In the genomic region with DNA sequence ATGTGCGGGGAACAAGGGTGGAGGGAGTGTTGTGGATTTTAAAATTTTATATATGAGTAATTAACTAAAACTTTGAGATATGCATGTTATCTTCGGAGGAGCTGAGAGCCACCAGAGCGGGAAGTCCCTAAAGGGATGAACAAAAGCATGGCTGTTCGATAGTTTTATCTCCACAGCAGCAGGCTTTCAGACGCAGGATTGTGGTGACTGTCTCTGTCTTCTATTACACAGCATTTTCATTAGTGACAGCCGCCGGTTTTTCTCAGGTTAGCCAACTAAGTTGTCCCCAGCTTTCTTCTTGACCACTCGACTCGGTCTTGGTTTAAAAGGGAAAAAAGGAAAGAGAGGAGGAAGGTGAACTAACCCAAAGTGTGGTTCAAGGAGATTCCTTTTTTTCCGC, we compare ENCODE assay signal across 8 mouse cellular contexts. TPM values are rescaled to one million over a fixed set of nuclear protein-coding genes. Genes with fewer than 3 reads are reported as not detected.
A peak's percentile ranks its signal among the peaks of the same experiment; 100 is the strongest.
DNase-seq lines count a peak whose midpoint lies in the region; ATAC-seq lines count a peak whose summit lies in the region.

No protein-coding gene starts in this region.

- peaks cover 24% of the 10 kb centered on the region for H3K4me1 ChIP-seq in heart, embryonic 16.5 days (ENCODE audit: control insufficient read depth, insufficient read depth, low read length)
- no peaks in the 10 kb centered on the region; the same call in 1 of the 2 replicates for H3K4me1 ChIP-seq in hindbrain, embryonic 11.5 days (replicated peaks; ENCODE audit: control insufficient read depth, insufficient read depth, low read length)
- H3K4me1 ChIP-seq in midbrain, embryonic 10.5 days: peaks cover 44% of the 10 kb centered on the region

- intact Hi-C loops in heart, postnatal 25 days (cut with DNase I): loop anchor here (1.0 to 5.0 kb wide), 4 partner anchors 61 to 215 kb away; no protein-coding TSS in a partner anchor

- 7% methylated on average over 10 of the region's 10 CpGs for WGBS in heart, embryonic 16.5 days
- WGBS in hindbrain, embryonic 11.5 days: 13% methylated on average over 10 of the region's 10 CpGs
- WGBS in midbrain, embryonic 10.5 days: 17% methylated on average over 10 of the region's 10 CpGs

- 0 out of 2 replicates have a peak, but pooled peaks cover 2% of the 10 kb centered on the region for H3K36me3 ChIP-seq in heart, embryonic 16.5 days (ENCODE audit: control insufficient read depth, insufficient read depth)
- no peaks in the 10 kb centered on the region for H3K36me3 ChIP-seq in hindbrain, embryonic 11.5 days (ENCODE audit: control insufficient read depth, insufficient read depth, low read length)
- no peaks in the 10 kb centered on the region for H3K36me3 ChIP-seq in midbrain, embryonic 10.5 days

- H3K27me3 ChIP-seq in heart, embryonic 16.5 days (ENCODE audit: control insufficient read depth, insufficient read depth, low read length): no peaks in the 10 kb centered on the region
- no peaks in the 10 kb centered on the region for H3K27me3 ChIP-seq in hindbrain, embryonic 11.5 days (ENCODE audit: control insufficient read depth, insufficient read depth, low read length)
- peaks cover 26% of the 10 kb centered on the region for H3K27me3 ChIP-seq in midbrain, embryonic 10.5 days (ENCODE audit: low read depth, poor library complexity, severe bottlenecking)

- no peak for DNase-seq in heart, postnatal 25 days (ENCODE audit: low spot score)
- DNase-seq in Muller cell, postnatal 12 days (ENCODE audit: inconsistent ontology term): peak; percentile 34
- DNase-seq in hindbrain, embryonic 11.5 days (ENCODE audit: low spot score): no peak
- DNase-seq in midbrain, embryonic 10.5 days (ENCODE audit: low spot score): no peak
- no peak for DNase-seq in urinary bladder, postnatal 4 days (ENCODE audit: low spot score in 2 of 2)
- no peak for DNase-seq in thymus, postnatal 4 days
- DNase-seq in kidney, postnatal 25 days: no peak

- peak overlapping the region; percentile 81 for H3K4me3 ChIP-seq in heart, embryonic 16.5 days (ENCODE audit: low read length)
- peak overlapping the region; percentile 90 for H3K4me3 ChIP-seq in hindbrain, embryonic 11.5 days (ENCODE audit: low read depth, low read length)
- peak overlapping the region; percentile 89 for H3K4me3 ChIP-seq in midbrain, embryonic 10.5 days

- peak overlapping the region; percentile 66 for H3K4me2 ChIP-seq in heart, embryonic 16.5 days (ENCODE audit: low read depth, low read length)
- peak overlapping the region; percentile 63 for H3K4me2 ChIP-seq in hindbrain, embryonic 11.5 days (replicated peaks; ENCODE audit: low read depth, low read length)

- no peaks in the 10 kb centered on the region for H3K9me3 ChIP-seq in heart, embryonic 16.5 days (replicated peaks; ENCODE audit: control insufficient read depth, low read length)
- no peaks in the 10 kb centered on the region for H3K9me3 ChIP-seq in hindbrain, embryonic 11.5 days (ENCODE audit: control insufficient read depth, low read length)
- no peaks in the 10 kb centered on the region for H3K9me3 ChIP-seq in midbrain, embryonic 10.5 days (replicated peaks)

- peak overlapping the region; percentile 51 for H3K27ac ChIP-seq in heart, embryonic 16.5 days (ENCODE audit: low read length)
- 0 out of 2 replicates have a peak overlapping the region, but pooled peaks have one; percentile 47 for H3K27ac ChIP-seq in hindbrain, embryonic 11.5 days (ENCODE audit: low read depth, low read length)
- peak overlapping the region; percentile 84 for H3K27ac ChIP-seq in midbrain, embryonic 10.5 days (replicated peaks)

- peak overlapping the region; percentile 79 for H3K9ac ChIP-seq in heart, embryonic 16.5 days (ENCODE audit: low read length)
- peak overlapping the region; percentile 63 for H3K9ac ChIP-seq in hindbrain, embryonic 11.5 days (ENCODE audit: low read depth, low read length)

- no peak for ATAC-seq in heart, embryonic 16.5 days (replicated peaks; ENCODE audit: extremely low read depth, insufficient read depth, low FRiP score)
- ATAC-seq in hindbrain, embryonic 11.5 days (ENCODE audit: low FRiP score): no peak

RNA-seq across cellular contexts. Expression of a gene that starts 0.7 kb away (rescaled TPM):
- polyA plus RNA-seq in heart, embryonic 16.5 days (2015; fragmentation: Nextera tagmentation; extraction: Ambion mirVana): 21.6 and 21.7 TPM in 2 replicates
- total RNA-seq in heart, postnatal 25 days (2021): 10 to 100 TPM; 78.6 to 79.5 TPM
- 24.3 and 30.9 TPM in 2 replicates for polyA plus RNA-seq in hindbrain, embryonic 11.5 days (2014; fragmentation: Nextera tagmentation; extraction: Ambion mirVana)
- polyA plus RNA-seq in midbrain, embryonic 10.5 days (2016; fragmentation: Nextera tagmentation; extraction: Ambion mirVana): 9.3 and 10.1 TPM in 2 replicates
